Mouse (Mus musculus) testis, adult 2 months (tissue): ENCODE results near the gene Speg.
A peak's percentile ranks its signal among the peaks of the same experiment; 100 is the strongest.

Experiments
- CTCF ChIP-seq: fragments of 200-500 bp; IDR thresholded peaks from 2 replicates; pipeline ENCODE4 v1.5.1; 2012; ENCODE audit warnings: low read depth, mild to moderate bottlenecking, inconsistent platforms, low read length, moderate library complexity; ENCODE audit not compliant: control insufficient read depth, insufficient read depth, insufficient replicate concordance
- POLR2A ChIP-seq: fragments of 200-500 bp; IDR thresholded peaks from 2 replicates; pipeline ENCODE4 v1.6.1; 2012; ENCODE audit warnings: low read depth, mild to moderate bottlenecking, inconsistent platforms, low read length, moderate library complexity; ENCODE audit not compliant: control insufficient read depth

GRCm38 (mm10) chr1:75467215-75467927 is 92.3 kb downstream of the Speg start:
- peak; percentile 68 for TF ChIP-seq CTCF
- TF ChIP-seq POLR2A: no peak
